Mouse (Mus musculus) activated CD4-positive, CD25-positive, alpha-beta regulatory T cell, adult 4 months (primary cell): ENCODE results near the gene Oit3. TPM values are rescaled to one million over a fixed set of nuclear protein-coding genes. Genes with fewer than 3 reads are reported as not detected.
A peak's percentile ranks its signal among the peaks of the same experiment; 100 is the strongest.

Experiments
- ATAC-seq: one replicate; pipeline ENCODE4 v1.8.0; 2017
- polyA plus RNA-seq, 2 experiments: library from polyadenylated mRNA; unstranded; fragments of 100-300 nt; shearing (Covaris generic); gene quantifications; one replicate each; pipeline ENCODE4 v1.2.1; 2017

The Oit3 gene
- polyA plus RNA-seq: not detected

DNA sequence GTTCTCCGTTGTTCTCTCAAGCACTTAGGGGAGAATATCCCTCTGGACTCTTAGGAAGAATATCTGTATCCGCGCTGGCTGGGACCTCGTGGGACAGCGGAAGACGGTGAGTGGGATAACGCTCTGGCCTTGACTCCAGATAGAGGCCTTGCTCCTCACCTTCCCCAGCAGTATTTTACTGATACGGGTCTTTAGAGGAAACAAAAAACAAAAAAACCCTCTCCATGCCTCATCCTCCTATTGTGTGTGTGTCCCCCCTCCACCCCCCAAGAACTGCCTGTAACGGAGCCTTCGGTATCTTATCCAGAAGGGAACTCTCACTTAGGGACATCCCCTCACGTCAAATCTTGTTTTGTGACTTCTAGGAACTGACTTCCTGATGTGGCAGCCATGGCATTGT is at the start of gene Oit3:
Oit3 (minus strand) TSS at position 44 of the 400 bp plus-strand sequence.
- ATAC-seq: no peak

DNA sequence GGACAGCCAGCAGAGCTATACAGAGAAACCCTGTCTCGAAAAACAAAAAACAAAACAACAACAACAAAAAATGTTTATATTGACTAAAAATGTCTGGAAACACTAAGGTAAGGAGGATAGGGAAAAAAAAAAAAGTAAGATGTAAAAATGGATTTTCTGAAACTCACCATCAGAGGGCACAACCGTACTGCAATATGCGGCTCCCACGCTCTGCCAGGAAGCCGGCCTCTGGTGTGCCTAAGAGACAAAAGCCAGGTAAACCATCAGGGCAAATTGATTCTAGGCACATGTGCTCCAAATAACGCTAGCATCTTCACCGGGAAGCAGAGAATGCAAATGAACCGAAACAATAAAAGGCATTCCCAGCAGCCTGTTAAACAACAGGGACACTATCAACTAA is 49.3 kb upstream of the Oit3 start:
- ATAC-seq: no peak

DNA sequence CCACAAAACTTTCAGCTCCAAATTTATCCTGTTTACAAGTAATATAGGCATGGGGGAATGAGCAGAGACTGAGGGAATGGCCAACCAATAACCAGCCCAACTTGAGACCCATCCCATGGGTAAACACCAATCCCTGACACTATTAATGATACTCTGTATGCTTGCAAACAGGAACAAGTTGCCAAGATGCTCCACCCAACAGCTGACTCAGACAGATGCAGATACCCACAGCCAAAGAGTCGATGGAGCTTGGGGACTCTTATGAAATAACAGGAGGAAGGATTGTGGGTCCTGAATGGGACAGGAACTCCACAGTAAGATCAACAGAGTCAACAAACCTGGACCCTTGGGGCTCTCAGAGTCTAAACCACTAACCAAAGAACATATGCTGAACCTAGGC is 47.8 kb upstream of the Oit3 start:
- ATAC-seq: no peak

DNA sequence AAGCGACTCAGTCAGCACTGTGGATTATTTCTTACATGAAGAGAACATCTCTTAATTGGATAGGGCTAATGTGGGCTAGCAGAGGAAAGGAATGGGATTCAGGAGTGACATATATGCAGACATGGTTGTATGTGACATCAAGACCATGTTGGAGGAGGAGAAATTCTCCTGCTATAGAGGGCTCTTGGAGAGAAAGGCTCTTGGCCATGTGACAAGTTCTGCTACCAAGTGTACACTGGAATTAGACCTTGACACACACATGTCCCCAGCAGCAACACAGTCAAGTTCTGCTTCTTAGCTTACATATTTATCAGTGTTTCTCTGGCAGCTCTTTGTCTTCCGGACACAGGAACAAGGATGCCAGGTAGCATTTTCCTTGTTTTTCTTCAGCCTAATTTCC is 45.8 kb upstream of the Oit3 start:
- no peak for ATAC-seq

DNA sequence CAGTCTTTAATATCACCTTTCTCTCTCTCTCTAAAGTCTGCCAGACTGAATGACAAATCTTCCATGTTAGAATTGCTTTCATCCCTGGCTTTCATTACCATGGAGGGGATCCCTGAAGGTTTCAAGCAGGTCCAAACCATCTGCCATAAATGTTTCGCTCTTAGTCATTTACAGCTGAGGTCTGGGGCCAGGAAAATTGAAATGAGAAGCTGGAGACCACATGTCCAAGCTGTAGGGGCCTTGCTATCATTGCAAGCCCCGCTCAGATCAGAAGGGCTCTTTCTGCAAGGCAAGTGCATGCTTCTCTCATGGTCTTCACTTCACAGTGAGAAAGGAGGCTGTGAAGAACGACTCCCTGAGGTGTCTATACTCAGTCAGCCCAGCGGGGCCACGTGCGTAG is 42.7 kb upstream of the Oit3 start:
- ATAC-seq: no peak

DNA sequence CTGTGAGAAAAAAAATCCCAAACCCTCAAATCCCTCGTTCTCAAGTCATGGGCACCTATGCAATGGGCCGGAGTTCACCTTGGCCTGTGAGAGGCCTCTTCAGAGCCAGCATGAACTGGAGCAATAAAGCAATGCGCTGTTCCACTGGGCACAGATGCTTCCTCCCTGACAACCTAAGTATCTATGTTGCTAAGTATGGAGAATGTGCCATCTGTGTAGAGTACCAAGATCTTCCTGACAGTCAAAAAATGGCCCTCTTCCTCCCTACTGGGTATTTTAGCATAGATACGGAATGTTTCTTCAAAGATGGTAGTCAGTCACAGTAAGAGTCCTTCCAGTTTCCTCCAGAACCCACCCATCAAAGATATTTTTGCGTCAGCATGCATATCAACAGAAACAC is 39.8 kb upstream of the Oit3 start:
- no peak for ATAC-seq

DNA sequence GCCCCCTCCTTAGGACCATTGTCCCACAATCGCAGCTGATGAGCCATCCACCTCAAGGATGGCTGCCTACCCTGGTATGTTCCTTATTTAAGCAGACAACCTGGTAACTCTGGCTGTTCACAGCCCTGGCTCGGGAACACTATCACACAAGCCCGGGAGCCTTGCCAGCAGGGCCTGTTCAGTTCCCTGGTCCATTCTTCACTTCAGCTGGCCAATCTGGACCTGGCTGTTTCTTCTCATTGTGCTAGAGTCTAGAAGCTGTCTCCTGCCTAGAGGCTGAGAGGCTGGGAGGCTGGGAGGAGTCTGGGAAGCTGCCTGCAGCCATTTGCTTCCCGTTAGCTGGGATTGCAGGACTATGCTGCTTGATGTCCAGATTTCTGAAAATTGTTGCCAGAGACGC is 28.9 kb upstream of the Oit3 start:
- ATAC-seq: no peak

DNA sequence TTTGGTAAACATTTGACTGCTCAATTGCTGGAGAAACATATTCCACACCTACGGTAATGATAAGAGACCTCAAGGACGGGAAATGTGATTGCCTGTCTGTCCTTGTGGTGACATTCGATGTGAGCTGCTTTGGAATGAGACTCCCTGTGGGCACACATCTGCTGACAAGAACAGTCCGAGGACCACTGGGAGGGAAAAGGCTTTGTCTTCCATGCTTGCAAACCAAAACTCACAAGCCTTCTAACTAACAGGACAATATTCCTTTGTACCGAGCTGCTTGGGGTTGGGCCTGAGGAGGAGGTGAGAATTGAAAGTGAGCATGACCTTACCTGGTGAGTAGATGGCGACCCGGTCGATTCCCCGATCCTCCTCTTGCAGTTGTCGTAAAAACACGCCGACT is 25.7 kb upstream of the Oit3 start:
- ATAC-seq: no peak

DNA sequence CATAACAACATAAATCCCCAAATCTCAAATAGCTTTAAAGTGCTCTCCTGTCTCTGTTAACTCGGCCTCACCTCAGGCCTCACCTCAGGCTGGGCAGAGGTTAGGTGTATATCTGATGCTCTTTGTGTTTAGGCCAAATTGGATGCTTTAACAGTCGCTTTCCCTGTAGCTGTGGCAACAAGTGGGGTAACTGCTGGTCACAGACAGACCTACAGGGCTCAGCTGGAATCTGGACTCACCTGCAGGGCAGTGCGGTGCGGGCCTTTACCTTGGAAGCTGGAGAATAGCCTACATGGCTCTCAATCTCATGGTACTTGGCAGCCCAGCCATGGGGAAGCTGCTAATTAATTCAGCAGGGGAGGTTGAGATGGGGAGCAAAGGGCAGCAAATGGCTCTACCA is 25.0 kb upstream of the Oit3 start:
- ATAC-seq: no peak

DNA sequence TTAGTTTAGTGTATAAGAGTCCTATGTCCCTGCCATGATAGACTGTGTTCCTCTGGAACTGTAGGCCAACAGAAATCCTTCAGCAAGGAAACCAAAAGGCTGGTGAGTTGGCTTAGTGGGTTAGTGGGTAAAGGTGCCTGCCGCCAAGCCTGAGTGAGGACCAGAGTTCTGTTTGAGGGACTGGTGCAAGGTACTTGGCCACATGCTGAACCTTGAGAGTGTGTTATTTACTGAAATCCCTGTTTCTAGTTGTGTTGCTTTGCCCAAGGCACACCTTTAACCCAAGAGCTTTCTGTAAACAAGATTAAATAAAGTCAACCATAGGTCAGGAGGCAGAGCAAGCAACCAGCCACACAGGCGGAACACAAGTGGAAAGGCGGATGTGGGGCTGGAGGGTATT is 24.0 kb upstream of the Oit3 start:
- no peak for ATAC-seq

DNA sequence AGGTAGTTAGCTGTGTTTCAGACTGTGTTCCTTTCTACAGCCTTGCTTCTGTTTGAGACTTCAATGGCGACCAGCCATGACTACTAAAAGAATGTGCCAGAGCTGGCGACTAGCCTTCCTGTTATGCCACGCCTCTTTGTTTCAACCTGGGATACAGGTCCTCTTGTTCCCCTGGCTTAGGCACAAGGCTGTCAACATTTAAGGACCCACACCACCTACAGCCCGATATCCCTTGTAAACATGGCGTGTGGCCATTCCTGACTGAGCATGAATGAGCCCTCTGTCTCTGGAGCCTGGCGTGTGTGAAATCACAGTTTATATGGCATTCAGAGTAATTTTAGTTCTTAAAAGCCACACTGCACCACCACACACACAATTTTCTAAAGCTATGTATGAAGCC is 20.7 kb upstream of the Oit3 start:
- no peak for ATAC-seq

DNA sequence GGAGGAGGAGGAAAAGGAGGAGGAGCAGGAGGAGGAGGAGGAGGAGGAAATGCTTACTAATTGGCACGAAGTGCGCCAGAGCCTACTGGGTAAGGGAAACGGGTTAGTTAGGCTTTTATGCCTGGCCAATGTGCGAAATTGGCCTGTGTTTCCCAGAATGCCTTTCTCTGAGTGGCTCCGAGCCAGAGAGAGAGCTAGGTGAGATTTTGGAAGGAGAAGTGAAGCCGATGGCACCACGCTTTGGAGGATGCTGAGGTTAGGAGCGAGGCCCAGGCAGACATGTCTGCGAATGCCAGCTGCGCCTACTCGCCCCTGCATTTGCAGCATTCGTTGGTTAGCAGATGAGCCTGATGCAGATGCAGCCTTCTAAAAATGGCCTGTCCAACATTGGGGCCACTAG is 18.2 kb upstream of the Oit3 start:
- no peak for ATAC-seq

DNA sequence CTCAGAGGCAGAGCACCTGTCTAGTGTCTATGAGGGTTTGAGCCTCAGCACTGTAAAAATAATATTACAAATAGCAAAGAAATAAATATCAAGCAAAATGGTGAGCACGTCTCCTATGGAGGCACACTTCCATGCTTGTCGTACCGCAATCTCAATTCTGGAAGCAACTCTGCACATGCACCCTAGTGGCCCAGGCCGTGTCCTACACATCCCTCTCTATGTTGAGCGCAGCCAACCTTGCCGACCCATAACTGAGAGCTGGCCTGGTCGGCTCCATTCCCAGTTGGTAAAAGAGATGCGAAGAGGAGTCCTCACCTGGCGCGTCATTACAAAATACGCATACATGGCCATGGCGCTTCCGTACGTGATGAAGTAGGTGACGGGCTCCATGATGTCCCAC is 13.1 kb upstream of the Oit3 start:
- ATAC-seq: no peak

DNA sequence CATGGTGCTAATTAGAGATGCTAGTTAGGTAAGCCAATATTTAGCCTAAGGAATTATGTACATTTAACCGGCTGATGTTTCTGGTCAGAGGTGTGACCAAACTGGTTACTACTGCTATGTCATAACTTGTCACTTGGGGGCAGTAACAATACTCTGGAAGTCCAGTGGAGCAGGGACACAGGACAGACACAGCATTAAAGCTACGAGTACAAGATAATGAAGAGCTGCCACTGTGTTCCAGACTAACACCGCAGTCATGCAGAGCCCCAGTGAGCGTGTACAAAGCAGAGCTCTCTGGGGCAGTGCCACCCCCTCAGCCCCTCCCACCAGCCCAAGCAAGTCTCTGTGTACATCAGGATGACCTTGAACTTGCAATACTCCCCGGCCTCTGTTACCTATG is 10.3 kb upstream of the Oit3 start:
- ATAC-seq: no peak

DNA sequence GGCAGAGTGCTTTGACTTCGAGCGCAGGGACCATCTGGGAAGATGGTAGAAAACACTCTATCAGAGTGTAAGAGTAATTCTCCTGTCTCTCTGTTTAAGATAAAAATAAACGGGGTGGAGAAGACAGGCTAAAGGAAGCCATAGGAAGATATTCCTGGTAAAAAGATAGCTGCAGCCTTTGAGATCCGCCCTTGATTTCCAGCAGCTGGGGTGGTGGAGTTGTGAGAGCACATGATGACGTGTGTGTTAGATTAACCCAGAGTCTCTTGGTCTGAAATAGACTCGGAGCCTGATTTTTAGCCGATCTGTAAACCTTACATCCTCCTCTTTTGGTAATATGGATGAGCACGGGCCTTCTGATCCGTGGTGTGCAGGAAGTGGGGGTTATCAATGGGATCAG is 6.0 kb upstream of the Oit3 start:
- no peak for ATAC-seq

DNA sequence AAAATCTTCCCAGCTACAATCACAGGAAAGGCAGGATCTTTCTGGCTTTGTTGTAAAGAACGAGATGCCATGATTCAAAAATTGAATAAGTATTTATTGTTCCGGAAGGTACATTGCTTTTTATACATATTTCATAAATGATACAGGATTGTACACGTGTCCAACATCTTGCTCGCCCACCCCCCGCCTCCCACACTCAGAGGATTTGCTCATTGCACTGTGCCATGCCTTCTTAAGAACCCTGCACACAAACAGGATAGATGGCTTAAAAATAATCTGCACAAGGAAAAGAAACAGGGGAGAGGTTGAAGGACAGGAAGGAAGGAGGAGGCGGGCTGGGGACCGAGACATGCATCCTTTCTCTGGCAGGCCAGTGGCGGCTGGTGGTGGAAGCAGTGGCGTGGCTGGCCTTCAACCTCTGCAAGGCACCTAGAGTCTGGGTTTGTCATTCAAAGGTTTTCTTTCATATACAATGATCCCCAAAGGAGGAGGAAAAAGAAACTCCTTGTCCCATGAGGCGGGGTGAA is 5.4 kb upstream of the Oit3 start:
- ATAC-seq: no peak

DNA sequence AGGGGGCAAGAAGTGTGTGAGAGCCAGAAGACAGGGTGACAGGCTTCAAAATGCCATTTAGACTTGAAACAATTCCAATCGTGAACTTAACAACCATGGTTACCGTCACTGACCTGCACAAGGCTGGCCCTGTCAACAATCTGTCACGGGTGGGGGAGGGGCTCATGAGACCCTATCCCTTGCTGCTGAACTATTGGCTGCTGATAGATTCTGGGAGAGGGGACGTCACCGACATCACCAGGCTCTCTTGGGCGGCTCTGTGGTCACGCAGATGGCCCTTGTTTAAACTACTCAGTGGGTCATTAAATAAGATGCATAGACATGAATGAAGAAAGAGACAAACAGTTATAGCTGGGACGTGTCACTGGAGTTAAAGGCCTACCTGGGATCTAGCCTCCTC is 3.1 kb upstream of the Oit3 start:
- no peak for ATAC-seq

DNA sequence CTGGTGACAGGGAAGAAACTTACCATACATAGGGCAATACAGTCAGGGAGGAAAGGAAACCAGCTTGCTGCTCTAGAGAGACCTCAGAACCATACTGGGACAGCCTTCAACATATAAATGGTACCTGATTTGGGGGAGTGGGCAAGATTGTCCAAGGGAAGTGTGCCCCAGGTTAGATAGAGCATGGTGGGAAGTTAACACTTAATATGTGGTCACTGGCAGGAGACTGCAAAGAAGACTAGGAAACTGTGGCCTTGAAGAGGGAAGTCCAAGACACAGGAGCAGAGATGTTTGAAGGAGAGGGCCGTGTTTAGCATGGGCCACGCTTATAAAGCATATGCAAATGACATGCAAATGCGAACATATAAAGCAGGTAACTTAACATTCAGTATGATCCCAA is 2.5 kb upstream of the Oit3 start:
- ATAC-seq: no peak

DNA sequence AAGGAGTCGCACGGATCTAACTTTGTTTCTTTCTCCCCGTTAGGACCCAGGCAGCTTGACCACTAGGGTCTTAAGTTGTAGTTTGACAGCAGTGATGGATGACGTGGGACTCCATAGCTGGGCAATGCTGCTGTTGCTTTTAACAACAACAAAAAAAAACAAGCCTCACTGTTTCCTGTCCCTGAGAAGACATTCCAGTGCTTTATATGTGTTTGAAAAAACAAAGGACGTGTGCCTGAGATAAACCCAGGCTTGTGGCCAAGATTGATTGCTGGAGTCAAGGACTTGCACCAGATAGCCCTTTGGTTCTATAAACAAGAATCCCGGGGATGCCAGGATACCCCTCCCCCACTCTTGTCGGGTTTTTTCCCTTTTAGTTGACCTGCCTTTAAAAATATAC is 1.6 kb upstream of the Oit3 start:
- no peak for ATAC-seq

DNA sequence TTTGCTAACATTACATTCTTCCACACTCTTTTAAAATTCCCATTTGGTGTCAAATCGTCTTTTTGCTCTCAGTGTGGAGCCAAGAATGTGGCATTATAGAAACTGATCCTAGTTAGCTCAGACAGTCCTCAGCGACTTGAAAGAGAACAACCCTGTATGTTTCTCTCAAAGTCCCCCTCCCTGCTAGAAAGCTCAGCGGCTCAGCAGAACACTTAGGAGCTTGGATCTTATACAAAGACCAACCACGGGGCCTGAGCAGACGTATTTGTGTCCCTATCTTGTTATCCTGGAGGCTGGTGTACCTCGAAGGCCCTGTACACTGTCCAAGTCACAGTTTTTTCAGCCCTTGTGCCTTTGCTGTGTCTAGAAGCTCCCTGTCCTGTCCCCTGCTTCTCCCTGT is 1.4 kb downstream of the Oit3 start:
- no peak for ATAC-seq

DNA sequence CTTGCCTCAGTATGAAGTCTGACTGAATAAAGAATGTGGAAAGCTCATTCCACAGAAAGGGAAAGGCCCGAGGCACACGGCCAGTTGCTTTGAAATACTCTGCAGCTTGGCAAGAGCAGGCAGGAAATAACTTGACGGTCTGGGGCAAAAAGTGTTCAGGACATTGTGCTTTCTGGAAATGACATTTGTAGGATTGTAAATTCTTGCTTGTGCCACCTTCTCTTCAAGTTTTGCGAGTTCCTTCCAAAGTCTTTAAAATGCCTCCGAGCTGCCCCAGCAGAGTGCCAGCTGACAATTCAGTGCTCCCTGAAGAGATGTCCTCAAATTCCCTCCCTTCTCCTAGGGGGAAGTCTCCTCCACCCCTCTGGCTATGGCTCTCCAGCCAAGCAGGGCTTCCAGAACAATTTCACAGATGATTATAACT is 2.1 kb downstream of the Oit3 start:
- ATAC-seq: no peak

DNA sequence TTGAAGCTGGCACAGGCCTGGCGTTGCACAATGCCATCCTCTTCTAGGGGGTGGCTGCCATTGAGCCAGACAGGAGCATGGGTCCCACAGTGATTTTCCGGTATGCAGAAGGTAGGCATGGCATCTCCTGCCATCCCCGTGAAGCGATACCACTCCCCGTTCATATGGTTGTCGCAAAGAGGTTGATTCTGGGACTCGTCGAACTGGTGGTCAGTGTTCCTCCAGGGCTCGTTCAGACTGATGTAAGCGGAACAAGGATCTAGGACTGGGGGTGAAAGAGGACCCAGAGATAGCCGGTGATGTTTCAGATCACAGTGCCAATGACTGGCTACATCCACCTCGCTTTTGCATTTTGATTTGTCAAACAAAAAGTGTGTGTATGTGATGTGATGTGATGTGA is 2.9 kb downstream of the Oit3 start:
- no peak for ATAC-seq

DNA sequence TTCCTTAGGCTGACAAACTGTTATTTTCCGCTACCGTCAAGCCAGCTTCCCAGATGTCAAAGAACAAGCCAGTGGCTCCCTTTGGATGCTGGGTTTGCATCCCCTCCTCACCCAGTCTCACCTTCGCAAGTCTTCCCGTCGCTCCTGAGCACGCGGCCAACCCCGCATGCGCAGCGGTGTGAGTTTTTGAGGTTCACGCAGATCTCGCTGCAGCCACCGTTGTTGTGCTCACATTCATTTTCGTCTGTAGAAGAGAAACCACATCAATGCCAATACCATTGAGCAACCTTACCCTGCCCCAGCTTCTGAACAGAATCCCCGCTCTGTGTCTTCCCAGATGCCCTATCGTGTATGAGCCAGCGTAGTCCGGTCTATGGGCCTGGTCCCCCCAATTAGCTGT is 5.8 kb downstream of the Oit3 start:
- ATAC-seq: no peak

DNA sequence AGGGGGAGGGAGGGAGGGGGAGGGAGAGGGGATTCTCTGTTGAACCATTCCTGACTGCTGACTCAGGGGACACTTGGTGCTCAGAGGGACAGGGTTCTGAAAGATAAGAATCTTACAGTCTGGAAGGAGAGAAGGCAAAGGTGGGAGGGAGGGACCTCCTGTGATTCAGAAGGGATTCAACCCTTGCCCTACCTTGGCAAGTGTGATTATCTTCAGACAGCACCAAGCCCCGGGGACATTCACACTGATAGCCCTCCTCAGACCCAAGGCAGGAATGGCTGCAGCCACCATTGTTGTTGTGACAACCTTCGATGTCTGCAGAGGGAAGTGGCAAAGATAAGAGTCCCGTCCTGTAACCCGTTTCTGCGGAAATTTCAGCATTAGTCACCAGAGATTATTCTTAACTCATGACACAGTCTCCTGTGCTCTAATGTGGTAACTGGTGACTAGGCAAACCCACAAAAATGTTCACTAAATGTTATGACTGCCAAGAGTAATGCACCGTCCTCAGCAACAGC is 10.8 kb downstream of the Oit3 start:
- peak; percentile 91 for ATAC-seq

DNA sequence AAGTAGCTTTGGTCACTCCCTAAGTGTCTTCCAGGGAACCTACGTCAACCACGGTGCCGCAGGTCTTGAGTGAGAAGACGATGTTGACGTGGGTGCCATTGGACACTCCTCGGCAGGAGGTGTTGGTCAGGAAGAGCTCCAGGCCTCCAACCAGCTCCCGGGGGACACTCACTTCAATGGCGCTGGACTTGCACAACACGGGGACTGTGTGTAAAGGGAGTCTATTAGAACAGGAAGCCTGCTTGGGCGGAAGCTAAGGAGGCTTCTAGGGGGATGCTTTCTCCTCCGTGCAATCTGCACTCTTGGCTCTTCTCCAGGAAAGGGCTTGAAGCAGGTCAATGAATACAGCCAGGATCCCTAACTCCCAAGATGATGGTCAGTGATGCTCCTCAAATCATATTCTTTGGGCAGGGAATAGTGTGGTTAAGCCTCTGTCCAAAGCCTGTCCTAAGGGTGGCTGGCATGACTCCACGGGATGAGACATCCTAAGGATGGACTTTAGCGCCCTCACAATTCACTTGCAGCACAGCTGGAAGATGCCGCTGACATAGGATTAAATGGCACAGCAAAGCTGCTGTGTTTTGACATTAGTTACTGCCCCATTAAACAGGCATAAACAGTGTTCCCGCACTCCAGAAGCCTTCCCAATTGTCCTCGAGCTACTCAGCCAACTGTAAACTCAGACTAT is 12.0 kb downstream of the Oit3 start:
- ATAC-seq: no peak
